Mouse (Mus musculus) adrenal gland (tissue): ENCODE data around the gene Klhl3.

Source experiments
- intact Hi-C: fragments of 180-260 bp; cut with DNase I; formaldehyde crosslinking; loops from one replicate; pipeline ENCODE4 v1.15.1; 2025

The Klhl3 gene

GRCm38 (mm10) chr13:58034507-58034906 is 78.9 kb downstream of the Klhl3 start:
- intact Hi-C loops, result loop anchor here (5.0 kb wide), 2 partner anchors 33 to 78 kb away; partner anchors contain the start of gene Klhl3

GRCm38 (mm10) chr13:58031755-58032154 is 81.6 kb downstream of the Klhl3 start:
- intact Hi-C loops, result loop anchor here (5.0 kb wide), 2 partner anchors 36 to 81 kb away; partner anchors contain the start of gene Klhl3

- intact Hi-C loops, result no loop called here
These were observed 86.3 kb downstream of the Klhl3 start for GRCm38 (mm10) chr13:58027115-58027514.

- intact Hi-C loops, result no loop called here
These were observed 87.5 kb downstream of the Klhl3 start for GRCm38 (mm10) chr13:58025701-58026414.

- intact Hi-C loops, result no loop called here
These were observed 89.5 kb downstream of the Klhl3 start for GRCm38 (mm10) chr13:58023726-58024453.

- intact Hi-C loops, result no loop called here
These were observed 90.3 kb downstream of the Klhl3 start for GRCm38 (mm10) chr13:58023001-58023560.

GRCm38 (mm10) chr13:58020428-58020827 is 93.0 kb downstream of the Klhl3 start:
- intact Hi-C loops, result no loop called here

- intact Hi-C loops, result loop anchor here (10.0 kb wide), 1 partner anchor 368 kb away; the partner anchor contains the start of gene 2210016F16Rik
These were observed 96.1 kb downstream of the Klhl3 start for GRCm38 (mm10) chr13:58017298-58017697.

- intact Hi-C loops, result loop anchor here (2.0 to 10.0 kb wide), 2 partner anchors 105 to 373 kb away; partner anchors contain the start of gene 2210016F16Rik
These were observed 101.1 kb downstream of the Klhl3 start for GRCm38 (mm10) chr13:58012067-58012925.

GRCm38 (mm10) chr13:58011526-58011925 is 101.9 kb downstream of the Klhl3 start:
- intact Hi-C loops, result loop anchor here (10.0 kb wide), 1 partner anchor 373 kb away; the partner anchor contains the start of gene 2210016F16Rik

- intact Hi-C loops, result loop anchor here (10.0 kb wide), 1 partner anchor 374 kb away; the partner anchor contains the start of gene 2210016F16Rik
These were observed 103.0 kb downstream of the Klhl3 start for GRCm38 (mm10) chr13:58010416-58010815.

GRCm38 (mm10) chr13:58009275-58009674 is 104.1 kb downstream of the Klhl3 start:
- intact Hi-C loops, result no loop called here

- intact Hi-C loops, result no loop called here
These were observed 105.4 kb downstream of the Klhl3 start for GRCm38 (mm10) chr13:58008038-58008364.

- intact Hi-C loops, result no loop called here
These were observed 105.9 kb downstream of the Klhl3 start for GRCm38 (mm10) chr13:58007256-58008037.

- intact Hi-C loops, result no loop called here
These were observed 111.6 kb downstream of the Klhl3 start for GRCm38 (mm10) chr13:58001792-58002191.

GRCm38 (mm10) chr13:57996536-57996935 is 116.9 kb downstream of the Klhl3 start:
- intact Hi-C loops, result no loop called here

GRCm38 (mm10) chr13:57995864-57996263 is 117.5 kb downstream of the Klhl3 start:
- intact Hi-C loops, result no loop called here

GRCm38 (mm10) chr13:57984637-57985036 is 128.8 kb downstream of the Klhl3 start:
- intact Hi-C loops, result no loop called here

- intact Hi-C loops, result no loop called here
These were observed 129.2 kb downstream of the Klhl3 start for GRCm38 (mm10) chr13:57984163-57984562.

GRCm38 (mm10) chr13:57983330-57983729 is 130.1 kb downstream of the Klhl3 start:
- intact Hi-C loops, result no loop called here
